Mouse (Mus musculus): ENCODE data around the gene Nlrp3. TPM values are rescaled to one million over a fixed set of nuclear protein-coding genes. Genes with fewer than 3 reads are reported as not detected.

The Nlrp3 gene
- polyA plus RNA-seq, 1 experiment: 0.42 TPM

DNA sequence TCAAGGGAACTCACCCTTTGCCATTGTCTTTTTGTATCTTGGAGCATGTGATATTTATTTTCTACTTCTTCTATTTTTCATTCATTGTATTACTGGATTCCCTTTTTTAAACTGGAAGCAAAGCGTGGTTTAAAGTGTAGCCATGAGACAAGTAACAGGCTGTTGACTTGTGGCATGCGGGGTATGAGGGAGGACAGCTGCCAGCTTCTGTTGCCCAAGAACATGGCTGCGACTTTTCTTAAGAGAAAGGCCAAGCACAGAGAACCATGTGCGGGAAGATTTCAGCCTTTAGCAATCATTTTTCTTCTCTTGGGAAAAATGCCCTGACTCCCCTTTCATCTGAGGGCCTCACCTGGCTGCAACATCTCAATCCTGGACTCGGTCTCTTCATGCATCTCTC lies 70.3 kb downstream of the Nlrp3 start:
- H3K4me3 ChIP-seq (ENCODE audit: insufficient read depth, low read depth, low read length): no peak overlapping the region
- no peaks in the 10 kb centered on the region for H3K27me3 ChIP-seq (replicated peaks; ENCODE audit: control insufficient read depth, insufficient read depth, low read length)
- no peak for DNase-seq
- no peak overlapping the region for H3K27ac ChIP-seq (ENCODE audit: insufficient read depth, low read depth, low read length)
- 73% methylated on average over 5 of the region's 5 CpGs for WGBS
- TF ChIP-seq POLR2A (IDR thresholded peaks at IDR 0.05; ENCODE audit: low read depth, low read length) (no peak), CTCF (conservative IDR thresholded peaks at IDR 0.05; ENCODE audit: insufficient read depth, insufficient read length, low read depth, low read length) (no peak)
- H3K4me1 ChIP-seq (ENCODE audit: control insufficient read depth, insufficient read depth, low read length): no peaks in the 10 kb centered on the region
- no peaks in the 10 kb centered on the region for H3K36me3 ChIP-seq (ENCODE audit: control insufficient read depth, insufficient read depth, low read length)

DNA sequence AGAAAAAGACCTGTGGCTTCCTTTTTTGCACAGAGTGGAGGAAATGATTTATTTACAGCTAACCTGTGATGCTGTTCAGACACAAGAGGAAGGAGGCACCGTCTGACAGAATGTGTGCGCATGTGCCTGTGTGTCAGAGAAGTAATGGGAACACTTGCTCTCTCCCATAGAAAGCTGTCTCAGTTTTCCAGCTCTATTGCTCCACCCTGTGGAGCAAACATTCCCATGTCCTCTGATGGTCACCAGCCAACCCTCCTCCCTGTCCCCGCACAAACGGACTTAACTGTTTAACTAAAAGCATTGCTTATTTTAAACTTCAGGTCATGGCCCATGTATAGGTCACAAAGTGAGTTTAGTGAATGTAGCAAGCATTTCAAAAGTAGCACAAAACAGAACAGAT lies 72.8 kb downstream of the Nlrp3 start:
- 23% methylated on average over 4 of the region's 4 CpGs for WGBS
- Histone ChIP-seq H3K27ac (ENCODE audit: insufficient read depth, low read depth, low read length) (no peak overlapping the region), H3K4me1 (ENCODE audit: control insufficient read depth, insufficient read depth, low read length) (no peaks in the 10 kb centered on the region), H3K4me3 (ENCODE audit: insufficient read depth, low read depth, low read length) (no peak overlapping the region), H3K27me3 (replicated peaks; ENCODE audit: control insufficient read depth, insufficient read depth, low read length) (no peaks in the 10 kb centered on the region), H3K36me3 (ENCODE audit: control insufficient read depth, insufficient read depth, low read length) (no peaks in the 10 kb centered on the region)
- peak; percentile 27 for DNase-seq
- TF ChIP-seq POLR2A (IDR thresholded peaks at IDR 0.05; ENCODE audit: low read depth, low read length): no peak
- peak; percentile 54 for TF ChIP-seq CTCF (conservative IDR thresholded peaks at IDR 0.05; ENCODE audit: insufficient read depth, insufficient read length, low read depth, low read length)

Other genes with a start within 250 kb of the Nlrp3 start
- 1.7 and 1.8 TPM in 2 replicates for gene Wnt9a, start 234.6 kb upstream of the Nlrp3 start, polyA plus RNA-seq (2012; rRNA removed)
- gene Prss38, start 165.9 kb upstream of the Nlrp3 start, polyA plus RNA-seq (2012; rRNA removed): not detected in 2 replicates
- gene Jmjd4, start 91.5 kb upstream of the Nlrp3 start, polyA plus RNA-seq (2012; rRNA removed): 6.2 and 7.2 TPM in 2 replicates
- 91.7 and 104 TPM in 2 replicates for gene Snap47, start 90.4 kb upstream of the Nlrp3 start, polyA plus RNA-seq (2012; rRNA removed)
- 0.50 and 0.61 TPM in 2 replicates for gene Zfp867, start 69.1 kb upstream of the Nlrp3 start, polyA plus RNA-seq (2012; rRNA removed)
- 11.0 and 12.7 TPM in 2 replicates for gene Zkscan17, start 14.8 kb upstream of the Nlrp3 start, polyA plus RNA-seq (2012; rRNA removed)
- gene Olfr222, start 34.7 kb downstream of the Nlrp3 start, polyA plus RNA-seq (2012; rRNA removed): not detected in 2 replicates
- gene Olfr223, start 51.7 kb downstream of the Nlrp3 start, polyA plus RNA-seq (2012; rRNA removed): not detected in 2 replicates
- 107 and 115 TPM in 2 replicates for gene Mprip, start 119.7 kb downstream of the Nlrp3 start, polyA plus RNA-seq (2012; rRNA removed)
- gene Pld6, start 246.1 kb downstream of the Nlrp3 start, polyA plus RNA-seq (2012; rRNA removed): 2.6 and 3.8 TPM in 2 replicates

Measured in kidney, adult 2 months (tissue).